Mouse (Mus musculus) skeletal muscle tissue, adult 2 months (tissue): ENCODE results near the gene Elf2.
A peak's percentile ranks its signal among the peaks of the same experiment; 100 is the strongest.
"Not testable (repeated sequence)": the region's sequence is repeated elsewhere in the genome, so short reads cannot be mapped to it uniquely, and the experiment has no call there.

Experiments
- DNase-seq: peaks from one replicate; pipeline ENCODE4 v3.0.0-alpha.2; 2012; ENCODE audit warnings: low read depth, low spot score

Gene Elf2

DNA sequence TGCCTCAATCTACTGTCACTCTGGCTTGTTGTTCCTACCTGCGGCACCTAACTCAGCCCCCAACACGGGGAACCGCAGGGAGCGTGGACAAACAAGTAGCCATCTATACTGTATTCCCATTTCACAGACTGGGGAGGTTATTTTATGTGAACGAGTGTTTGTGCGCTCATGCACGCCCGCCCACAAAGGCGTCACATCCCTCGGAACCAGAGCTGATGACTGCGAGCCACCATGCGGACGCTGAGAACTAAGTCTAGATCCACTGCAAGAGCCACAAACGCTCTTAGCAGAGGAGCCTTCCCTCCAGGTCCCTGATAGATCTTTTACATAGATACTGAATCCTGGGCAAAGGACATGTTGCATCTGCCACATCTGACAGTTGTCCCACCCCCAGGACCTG lies 10.4 kb downstream of the Elf2 start:
- no peak for DNase-seq

DNA sequence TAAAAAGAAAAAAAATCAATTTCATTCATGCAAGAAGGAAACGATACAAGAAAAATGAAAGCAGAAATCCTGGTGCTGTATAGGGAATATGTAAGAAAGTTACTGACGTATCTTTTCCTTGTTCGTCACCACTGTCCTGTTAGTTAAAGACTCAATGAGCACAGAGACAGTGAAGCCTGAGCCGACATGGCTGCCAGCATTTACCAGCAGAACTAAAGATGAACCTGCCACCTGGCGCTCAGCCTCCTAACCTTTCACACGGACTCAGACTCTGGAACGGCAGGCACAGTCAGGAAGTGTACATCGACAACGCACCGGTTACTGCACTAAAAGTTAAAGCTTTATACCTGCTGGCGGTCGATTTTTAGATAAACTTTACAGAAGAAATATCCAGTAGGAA lies 11.9 kb downstream of the Elf2 start:
- DNase-seq = no peak

DNA sequence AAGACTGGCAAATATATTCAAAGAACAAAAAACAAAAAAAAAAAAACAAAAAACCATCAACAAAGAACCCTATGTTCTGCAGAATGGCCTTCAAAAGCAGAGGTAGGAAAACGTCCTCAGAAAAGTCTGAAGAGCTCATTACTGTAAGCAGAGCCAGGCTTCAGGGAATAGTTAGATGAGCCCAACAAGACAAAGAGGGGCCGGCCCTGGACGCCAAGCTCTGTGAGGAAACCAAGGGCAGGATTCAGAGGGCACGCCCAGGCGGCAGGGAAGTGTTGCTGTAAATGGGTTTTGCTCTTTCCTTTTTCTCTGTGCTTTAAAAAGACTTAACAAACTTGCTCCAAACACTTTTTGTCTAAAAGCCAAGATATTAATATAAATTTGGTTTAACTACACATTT lies 12.6 kb downstream of the Elf2 start:
- DNase-seq = no peak

DNA sequence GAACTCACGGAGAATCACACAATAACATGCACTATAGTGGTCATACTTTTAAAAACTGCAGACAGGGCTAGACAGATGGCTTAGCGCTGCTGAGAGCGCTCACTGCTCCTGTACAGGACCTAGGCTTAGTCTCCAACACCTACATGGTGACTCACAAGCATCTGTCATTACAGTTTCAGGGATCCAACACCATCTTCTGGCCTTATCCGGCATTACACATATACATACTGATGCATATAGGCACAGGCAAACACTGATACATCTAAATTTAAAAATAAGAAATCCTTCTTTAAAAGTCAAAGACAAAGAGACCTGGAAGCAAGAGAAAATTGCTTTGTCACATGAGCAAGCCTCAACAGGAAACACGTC lies 13.1 kb downstream of the Elf2 start:
- no peak for DNase-seq

DNA sequence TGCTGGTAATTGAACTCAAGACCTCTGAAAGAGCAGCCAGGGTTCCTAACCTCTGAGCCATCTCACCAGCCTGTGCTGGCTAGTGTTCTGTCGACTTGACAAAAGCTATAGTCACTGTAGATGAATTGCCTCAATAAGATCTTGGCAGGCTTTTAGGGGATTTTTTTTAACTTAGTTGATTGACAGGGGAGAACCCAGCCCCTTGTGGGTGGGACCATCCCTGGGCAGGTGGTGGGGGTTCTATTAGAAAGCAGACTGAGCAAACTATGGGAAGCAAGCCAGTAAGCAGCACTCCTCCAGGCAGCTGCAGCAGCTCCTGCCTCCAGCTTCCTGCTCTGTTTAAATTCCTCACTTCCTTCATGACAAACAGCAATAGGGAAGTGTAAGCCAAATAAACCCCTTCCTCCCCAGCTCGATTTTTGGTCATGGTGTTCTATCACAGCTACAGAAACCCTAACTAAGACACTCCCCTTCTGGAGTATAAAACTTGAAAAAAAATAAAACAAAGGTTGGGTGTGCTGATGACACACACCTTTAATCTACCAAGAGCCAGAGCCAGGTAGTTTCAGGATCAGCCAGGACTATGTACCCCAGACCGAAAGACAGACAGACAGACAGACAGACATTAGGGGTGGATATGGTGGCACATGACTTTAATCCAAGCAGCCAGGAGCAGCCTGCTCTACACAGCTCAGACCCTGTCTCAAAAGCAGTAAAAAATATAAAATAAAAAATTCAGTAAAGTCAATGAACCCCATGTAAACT lies 13.6 kb downstream of the Elf2 start:
- DNase-seq = peak; percentile 39

DNA sequence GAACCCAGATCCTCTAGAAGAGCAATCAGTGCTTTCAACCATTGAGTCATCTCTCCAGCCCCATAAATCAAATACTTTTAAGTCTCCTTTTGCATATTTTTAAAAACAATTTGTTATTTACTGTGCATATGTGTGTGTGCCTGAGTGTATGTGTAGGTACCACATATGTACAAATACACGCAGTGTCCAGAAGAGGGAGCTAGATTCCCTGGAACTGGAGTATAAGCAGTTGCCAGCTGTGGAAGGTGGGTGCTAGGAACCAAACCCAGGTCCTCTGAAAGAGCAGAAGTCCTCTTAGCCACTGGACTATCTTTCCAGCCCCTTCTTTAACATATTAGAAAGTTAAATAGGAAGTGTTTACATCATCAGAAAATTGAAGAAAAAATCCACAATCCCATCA lies 15.0 kb downstream of the Elf2 start:
- DNase-seq = no peak

DNA sequence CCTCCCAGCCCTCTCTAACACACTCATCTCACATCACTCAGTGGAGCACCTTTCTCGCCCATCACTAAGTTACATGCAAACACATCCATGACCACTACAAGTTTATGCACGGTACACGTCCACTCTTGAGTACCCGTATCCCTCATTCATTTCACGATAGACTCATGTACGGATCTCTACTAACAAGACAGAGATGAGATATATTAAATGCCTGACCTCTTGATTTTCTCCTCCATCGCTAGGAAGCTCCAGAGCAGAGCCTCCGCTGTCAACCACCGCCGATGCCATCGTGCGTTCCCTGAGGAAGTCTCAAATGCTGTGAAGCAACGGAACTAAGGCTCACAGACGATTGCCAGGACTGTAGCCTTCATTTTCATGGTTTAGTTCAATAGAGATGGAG lies 17.5 kb downstream of the Elf2 start:
- no peak for DNase-seq

DNA sequence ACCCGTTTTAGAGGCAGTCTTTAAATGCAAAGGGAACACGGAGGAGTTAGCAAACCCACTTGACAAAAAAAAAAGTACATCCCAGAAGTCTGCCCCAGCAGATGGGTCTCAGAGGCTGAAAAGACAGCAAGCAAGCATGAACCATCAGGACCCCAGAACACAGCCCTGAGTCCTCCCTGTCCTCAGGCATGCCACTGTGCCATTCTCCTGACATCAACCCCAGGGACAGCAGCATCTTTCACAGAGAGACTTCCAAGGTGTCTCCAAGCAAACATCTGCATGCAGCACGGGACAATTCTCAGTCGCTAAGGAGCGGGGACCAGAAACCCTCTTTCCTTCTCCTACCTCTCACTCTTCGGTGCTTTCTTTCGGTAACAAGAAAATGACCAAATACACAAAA lies 18.1 kb downstream of the Elf2 start:
- no peak for DNase-seq

DNA sequence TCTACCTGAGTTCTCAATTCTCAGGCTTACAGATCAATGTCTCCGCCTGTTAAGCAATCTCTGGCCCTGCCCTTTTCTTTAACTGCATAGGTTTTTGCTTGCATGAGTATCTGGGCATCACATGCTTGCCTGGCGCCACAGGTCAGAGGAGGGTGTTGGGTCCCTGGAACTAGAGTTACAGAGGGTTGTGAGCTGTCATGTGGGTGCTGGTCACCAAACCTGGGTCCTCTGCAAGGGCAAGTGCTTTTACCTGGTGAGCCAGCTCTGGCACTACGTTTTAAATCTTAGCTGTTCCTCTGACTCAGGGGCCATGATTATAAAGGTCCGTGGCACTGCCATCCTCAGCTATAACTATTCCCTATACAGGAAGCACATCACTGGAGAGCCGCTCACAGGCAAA lies 19.3 kb downstream of the Elf2 start:
- no peak for DNase-seq

DNA sequence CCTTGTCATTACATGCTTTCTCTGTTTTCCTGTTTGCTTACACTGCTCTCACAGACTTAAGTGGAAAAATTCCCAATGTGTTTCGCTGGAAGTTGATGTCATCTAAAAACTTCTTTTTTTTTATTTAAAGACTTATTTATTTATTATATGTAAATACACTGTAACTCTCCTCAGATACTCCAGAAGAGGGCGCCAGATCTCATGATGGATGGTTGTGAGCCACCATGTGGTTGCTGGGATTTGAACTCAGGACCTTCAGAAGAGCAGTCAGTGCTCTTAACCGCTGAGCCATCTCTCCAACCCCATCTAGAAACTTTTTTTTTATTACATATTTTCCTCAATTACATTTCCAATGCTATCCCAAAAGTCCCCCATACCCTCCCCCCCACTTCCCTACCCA lies 22.4 kb downstream of the Elf2 start:
- DNase-seq = not testable (repeated sequence)

DNA sequence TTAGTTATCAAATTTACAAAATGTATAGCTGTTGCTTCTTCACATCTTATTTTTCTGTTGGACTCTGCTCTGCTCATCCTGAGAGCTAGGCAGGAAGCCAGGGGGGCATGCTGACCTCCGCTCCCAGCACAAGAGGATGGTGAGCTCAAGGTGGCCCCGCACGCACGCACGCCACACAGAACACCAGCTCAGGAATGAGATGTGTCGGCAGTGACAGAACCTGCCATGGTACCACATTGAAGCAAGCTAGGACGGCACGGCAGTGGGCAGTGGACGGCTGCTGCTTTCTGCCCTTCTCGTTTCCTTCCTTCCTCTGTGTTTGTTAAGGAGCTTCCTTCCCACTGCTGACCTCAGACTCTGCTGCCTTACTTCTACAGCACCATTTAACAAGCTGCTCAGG lies 23.6 kb downstream of the Elf2 start:
- no peak for DNase-seq

DNA sequence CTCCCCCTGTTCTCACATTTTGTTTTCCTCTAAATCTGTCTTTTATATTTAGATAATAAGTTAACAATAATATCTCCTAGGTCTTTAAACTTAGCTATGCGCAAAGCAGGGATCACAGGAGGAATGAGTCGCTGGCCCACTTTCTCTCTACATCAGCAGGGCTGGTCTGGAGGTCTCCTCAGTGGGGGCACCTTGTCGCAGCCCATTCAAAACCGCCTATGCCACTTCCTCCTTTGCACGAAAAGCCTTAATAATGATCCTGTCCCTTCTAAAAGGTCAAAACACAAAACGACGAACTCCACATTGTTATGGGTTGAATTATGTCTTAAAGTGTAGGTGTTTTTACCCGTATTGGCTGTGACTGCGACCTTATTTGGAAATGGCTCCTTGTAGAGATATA lies 28.8 kb downstream of the Elf2 start:
- no peak for DNase-seq

DNA sequence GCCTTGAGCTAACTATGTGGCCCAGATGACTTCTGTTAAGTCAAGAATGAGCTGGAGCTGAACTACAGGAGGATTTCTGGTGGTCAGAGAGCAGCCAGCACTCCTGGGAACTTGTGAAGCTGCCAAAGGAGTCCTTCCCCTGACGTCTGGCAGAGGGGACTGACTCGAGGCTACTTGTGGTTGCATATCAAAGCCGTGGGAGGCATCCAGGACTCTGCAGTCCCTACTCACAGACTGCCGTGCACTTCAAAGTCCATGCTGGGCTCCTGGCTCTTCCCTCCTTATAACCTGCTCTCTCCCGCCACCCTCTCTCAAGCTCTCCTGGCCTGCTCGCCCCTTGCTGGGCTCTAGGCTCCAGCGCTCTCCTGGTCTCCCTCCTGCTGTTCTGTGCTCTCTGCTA lies 30.4 kb downstream of the Elf2 start:
- DNase-seq = peak; percentile 54

DNA sequence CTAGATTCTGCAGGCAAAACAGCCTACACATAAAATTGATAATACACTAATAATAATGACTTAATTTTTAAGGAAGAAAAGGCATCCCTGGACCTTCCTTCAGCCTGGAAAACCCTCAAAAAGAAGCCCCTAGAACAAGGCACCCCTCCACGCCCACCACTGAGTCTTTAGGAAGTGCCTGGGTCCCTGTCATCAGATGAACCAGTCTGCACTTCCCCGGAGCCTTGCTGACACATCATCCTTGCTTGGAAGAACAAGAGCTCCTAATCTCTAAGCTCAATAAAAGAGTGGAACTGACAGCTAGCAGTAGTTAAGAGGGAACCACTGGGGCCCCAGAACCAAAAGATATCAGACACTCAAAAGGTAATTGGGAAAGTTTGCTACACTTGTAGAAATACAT lies 33.8 kb downstream of the Elf2 start:
- no peak for DNase-seq

DNA sequence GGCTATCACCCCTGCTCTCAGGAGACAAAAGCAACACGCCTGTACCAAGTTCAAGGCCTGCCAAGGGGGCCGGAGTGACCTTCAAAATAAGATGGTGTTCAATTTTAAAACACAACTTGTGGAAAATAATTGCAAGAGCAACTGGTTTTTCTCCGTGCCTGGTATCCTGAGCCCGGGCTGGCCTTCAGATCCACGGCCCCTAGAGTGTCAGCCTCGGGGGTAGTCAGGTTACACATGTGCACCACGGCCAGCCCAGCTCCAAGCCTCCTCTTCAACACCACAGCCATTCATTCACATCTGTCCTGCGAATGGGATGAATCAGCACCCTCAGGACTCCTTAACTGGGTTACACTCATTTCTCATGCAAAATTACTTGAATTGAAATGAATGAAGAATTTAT lies 34.5 kb downstream of the Elf2 start:
- DNase-seq = no peak

DNA sequence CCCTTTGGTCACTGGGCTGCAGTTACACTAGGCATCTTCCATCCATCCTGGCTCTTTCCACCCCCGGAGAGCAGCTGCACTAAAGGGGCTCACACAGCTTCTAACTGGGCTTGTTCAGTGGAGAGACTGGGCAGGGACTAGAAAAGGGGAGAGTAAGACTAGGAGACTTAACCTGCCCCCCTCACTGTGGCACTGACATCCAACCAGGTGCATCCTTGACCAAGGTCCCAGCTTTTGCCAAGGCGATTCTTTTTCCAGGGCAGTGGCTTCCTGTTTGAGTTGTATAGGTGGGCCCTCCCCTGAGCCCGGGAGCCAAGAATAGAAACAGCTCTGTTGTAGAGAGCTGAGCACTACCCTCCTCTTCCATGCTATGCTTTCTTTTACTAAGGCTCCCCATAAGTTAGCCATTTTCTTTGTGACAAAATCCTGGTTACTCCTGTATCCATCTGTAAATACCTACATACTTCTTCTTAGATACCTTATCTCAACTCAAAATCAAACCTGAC lies 37.4 kb downstream of the Elf2 start:
- no peak for DNase-seq

DNA sequence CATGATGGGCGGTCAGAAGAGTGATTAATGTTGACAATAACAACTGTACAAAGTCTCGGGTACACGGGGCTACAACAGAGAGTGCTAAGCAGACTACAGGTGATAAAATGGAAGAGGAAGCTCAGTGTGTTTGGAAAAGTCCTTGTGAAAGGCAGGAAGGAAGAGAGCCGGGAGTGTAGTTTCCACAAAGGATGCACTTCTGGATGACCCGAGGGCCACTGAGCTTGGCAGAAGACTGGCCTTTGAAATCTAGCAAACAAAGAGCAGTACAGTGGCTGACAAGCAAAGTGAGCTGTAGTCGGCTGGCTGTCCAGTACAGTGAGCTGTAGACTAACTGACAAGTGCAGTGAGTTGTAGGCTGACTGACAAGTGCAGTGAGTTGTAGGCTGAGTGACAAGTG lies 38.9 kb downstream of the Elf2 start:
- no peak for DNase-seq

DNA sequence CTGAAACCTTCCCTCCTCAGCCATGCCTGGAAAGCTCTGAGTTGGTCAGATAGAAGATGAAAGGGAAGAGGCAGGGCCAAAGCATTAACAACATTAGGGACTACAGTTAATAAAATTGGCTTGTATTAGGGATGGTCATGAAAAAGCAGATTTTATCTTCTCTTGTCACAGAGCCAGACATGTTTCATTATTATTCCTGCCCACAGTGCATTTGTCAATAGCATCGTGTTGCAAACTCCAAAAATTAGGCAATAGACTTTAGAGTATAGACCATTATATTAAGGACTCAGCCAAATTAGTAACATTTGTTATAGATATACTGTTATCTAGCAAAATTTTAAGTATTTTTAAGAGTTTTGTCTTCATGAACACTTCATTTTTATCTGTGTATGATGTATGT lies 43.7 kb downstream of the Elf2 start:
- no peak for DNase-seq

DNA sequence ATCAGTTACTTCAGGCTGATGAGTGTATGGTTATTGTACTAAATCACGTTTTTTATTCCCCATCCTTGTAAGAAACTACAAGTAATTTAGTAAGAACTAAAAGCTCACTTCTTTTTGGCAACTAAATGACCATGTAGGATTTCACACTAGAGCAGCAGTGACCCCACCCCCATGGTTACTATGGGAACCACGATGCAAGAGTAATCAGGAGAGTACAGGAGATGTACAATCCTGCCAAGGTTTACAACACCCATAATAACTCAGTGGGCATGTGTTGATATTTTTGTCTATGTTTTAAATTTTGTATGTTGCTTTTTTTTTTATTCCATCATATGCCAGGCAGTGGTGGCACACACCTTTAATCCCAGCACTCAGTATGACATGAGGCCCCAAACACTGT lies 45.2 kb downstream of the Elf2 start:
- no peak for DNase-seq

DNA sequence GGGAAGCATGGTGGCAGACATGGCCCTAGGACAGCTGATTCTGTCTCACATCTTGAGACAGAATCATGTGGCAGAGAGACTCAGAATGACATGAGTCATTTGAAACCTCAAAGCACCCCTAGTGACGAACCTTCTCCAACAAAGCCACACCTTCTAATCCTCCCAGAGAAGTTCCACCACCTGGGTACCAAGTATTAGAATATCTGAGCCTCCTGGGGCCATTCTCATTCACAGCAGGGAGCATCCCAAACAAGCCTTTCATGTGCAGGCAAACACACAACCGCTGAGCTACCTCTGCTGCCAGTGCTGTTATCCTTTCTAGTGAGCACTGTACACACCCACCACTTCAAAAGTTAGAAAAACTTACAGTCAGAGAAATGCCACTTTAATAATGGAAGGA lies 46.2 kb downstream of the Elf2 start:
- DNase-seq = no peak

DNA sequence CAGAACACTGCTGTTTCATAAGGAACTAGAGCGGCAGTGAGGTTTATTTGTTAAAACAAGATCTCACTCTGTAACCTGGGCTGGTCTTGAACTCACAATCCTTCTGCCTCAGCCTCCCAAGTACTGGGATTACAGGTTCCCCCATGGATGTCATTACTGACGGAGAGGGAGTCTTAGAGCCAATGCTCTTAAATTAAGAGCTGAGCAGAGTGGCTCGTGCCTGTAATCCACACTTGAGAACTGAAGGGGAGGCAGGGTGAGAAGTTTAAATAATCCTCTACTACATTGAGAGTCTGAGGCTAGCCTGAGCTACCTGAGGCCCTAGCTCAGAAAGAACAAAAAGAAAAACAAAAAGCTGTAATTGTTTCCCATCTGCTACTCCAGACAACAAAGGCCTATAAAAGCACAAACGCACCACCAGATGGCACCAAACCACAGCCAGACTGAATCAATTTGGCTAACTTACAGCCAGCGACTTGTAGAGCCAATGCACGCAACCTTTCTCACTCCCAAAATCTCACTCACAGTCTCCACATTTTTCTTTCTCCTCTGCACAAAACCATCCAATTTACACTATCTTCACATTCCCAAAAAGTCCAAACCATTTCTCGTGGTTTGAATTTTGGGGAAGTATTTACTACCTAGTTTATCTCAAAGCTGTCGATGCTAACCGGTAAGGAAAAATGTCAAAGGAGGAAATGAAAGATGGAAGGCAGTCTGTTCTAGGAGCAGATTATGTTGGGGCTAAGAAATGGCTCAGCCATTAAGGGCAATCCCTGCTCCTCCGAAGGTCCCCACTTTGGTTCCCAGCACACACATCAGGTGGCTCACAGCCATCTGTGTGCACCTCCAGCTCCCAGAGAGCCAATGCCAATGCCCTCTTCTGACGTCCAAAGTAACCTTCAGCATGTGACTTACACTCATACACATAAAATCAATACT lies 51.3 kb downstream of the Elf2 start:
- DNase-seq = peak; percentile 61

DNA sequence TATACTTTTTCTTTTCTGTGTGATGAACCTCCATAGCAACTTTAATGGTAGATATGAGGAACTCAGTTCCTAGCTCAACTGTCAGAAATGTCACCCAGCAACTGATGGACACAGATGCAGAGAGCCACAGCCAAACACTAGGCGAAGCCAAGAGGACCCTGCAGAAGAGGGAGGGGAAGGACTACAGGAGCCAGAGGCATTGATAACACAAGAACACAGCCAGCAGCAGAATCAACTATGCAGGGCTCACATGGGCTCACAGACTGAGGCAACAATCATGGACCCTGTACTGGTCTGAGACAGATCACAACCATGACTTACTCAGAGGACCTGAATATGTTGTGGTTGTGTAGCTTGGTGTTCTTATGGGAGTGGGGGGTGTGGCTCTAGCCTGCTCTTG lies 56.1 kb downstream of the Elf2 start:
- DNase-seq = no peak

DNA sequence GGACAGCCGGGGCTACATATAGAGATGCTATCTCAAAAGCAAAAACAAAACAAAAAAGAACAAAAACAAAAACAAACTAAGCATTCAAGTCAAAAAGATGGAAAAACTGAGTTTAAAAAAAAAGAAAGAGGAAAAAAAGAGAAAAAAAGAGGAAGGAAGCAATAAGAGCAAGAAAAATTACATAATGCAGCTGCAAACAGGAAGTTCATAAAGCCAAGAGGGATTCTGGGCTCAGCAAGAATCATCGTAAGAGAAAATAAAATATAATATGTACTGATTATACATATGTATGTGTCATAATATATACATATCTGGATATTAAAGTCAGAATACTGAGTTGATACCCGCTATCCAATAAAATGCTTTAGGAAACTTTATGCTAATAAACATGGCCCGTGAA lies 58.7 kb downstream of the Elf2 start:
- DNase-seq = no peak
